ENCODE assay signal across 7 mouse cellular contexts in the genomic region with DNA sequence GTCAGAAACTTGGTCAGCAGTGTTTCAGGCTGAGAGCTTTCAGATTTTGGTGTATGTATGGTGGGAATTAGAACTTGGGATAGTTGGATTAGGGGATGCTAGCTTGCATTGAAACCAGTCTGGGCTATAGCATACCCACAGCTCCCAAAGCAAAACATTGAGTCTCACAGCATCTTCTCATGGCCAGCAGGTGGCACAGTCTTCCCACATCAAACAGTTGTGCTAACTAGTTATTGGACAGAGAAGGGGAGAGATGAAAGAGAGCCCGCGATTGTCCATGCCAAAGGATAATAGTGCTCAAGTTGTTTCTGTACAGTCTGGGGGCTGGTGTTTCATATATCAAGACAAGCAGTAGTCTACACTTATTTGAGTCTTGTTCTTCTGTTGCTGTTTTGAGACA. TPM values are rescaled to one million over a fixed set of nuclear protein-coding genes. Genes with fewer than 3 reads are reported as not detected.
A peak's percentile ranks its signal among the peaks of the same experiment; 100 is the strongest.
DNase-seq lines count a peak whose midpoint lies in the region; ATAC-seq and TF ChIP-seq lines count a peak whose summit lies in the region.

No protein-coding gene starts in this region.

- no peaks in the 10 kb centered on the region for H3K9me3 ChIP-seq in liver, embryonic 11.5 days (ENCODE audit: control insufficient read depth, low read length)
- no peaks in the 10 kb centered on the region for H3K9me3 ChIP-seq in hindbrain, embryonic 14.5 days (ENCODE audit: control insufficient read depth, low read length)

- no peak overlapping the region for H3K9ac ChIP-seq in liver, adult 2 months (ENCODE audit: low read depth, low read length)
- no peak overlapping the region for H3K9ac ChIP-seq in liver, embryonic 11.5 days (ENCODE audit: low read depth, low read length)
- H3K9ac ChIP-seq in hindbrain, embryonic 14.5 days = no peak overlapping the region

- no peak for TF ChIP-seq POLR2A in liver, adult 2 months (IDR thresholded peaks at IDR 0.05; ENCODE audit: extremely low read depth, insufficient read depth, low read length)

- H3K4me2 ChIP-seq in liver, embryonic 11.5 days = no peak overlapping the region
- no peak overlapping the region for H3K4me2 ChIP-seq in hindbrain, embryonic 14.5 days (replicated peaks)

- H3K27me3 ChIP-seq in liver, adult 2 months (ENCODE audit: control insufficient read depth, insufficient read depth, low read length) = no peaks in the 10 kb centered on the region
- no peaks in the 10 kb centered on the region for H3K27me3 ChIP-seq in liver, embryonic 11.5 days (replicated peaks; ENCODE audit: control insufficient read depth, insufficient read depth, low read length)
- no peaks in the 10 kb centered on the region for H3K27me3 ChIP-seq in Patski
- H3K27me3 ChIP-seq in hindbrain, embryonic 14.5 days (ENCODE audit: control insufficient read depth, insufficient read depth, low read length) = no peaks in the 10 kb centered on the region

- TF ChIP-seq CTCF in liver, adult 2 months (IDR thresholded peaks at IDR 0.05; ENCODE audit: low read depth, low read length) = peak; percentile 62
- TF ChIP-seq CTCF in Patski (IDR thresholded peaks at IDR 0.05) = peak; percentile 77

- peaks cover 16% of the 10 kb centered on the region for H3K4me1 ChIP-seq in liver, adult 2 months (ENCODE audit: control insufficient read depth, insufficient read depth, low read length)
- H3K4me1 ChIP-seq in liver, embryonic 11.5 days (replicated peaks; ENCODE audit: control insufficient read depth, insufficient read depth, low read length) = no peaks in the 10 kb centered on the region
- H3K4me1 ChIP-seq in hindbrain, embryonic 14.5 days (replicated peaks; ENCODE audit: control insufficient read depth, insufficient read depth, low read length) = no peaks in the 10 kb centered on the region

- H3K79me2 ChIP-seq in liver, adult 2 months (ENCODE audit: control insufficient read depth, insufficient read depth, low read length) = peaks cover 18% of the 10 kb centered on the region; the same call in 1 of the 2 replicates

- H3K36me3 ChIP-seq in liver, adult 2 months (ENCODE audit: control insufficient read depth, insufficient read depth, low read length) = peaks cover 8% of the 10 kb centered on the region; the same call in 1 of the 2 replicates
- no peaks in the 10 kb centered on the region; the same call in 1 of the 2 replicates for H3K36me3 ChIP-seq in liver, embryonic 11.5 days (ENCODE audit: control insufficient read depth, insufficient read depth, low read length)
- peaks cover 16% of the 10 kb centered on the region for H3K36me3 ChIP-seq in hindbrain, embryonic 14.5 days (replicated peaks; ENCODE audit: control insufficient read depth, insufficient read depth)

- 34% methylated on average over 2 of the region's 2 CpGs for WGBS in liver, adult 2 months
- WGBS in liver, embryonic 11.5 days = 45% methylated on average over 2 of the region's 2 CpGs
- 35% methylated on average over 2 of the region's 2 CpGs for WGBS in hindbrain, embryonic 14.5 days

- POLR2A ChIA-PET in Patski (lab: Charles Lee) = no interaction called here

- in situ Hi-C loops in Patski (cut with MboI; ENCODE audit: low pct_unique_long_range_greater_than_20kb) = no loop called here

- CTCF ChIA-PET in Patski (lab: Charles Lee) = interaction anchor here (0.6 to 1.7 kb wide), 2 partner anchors 9 to 117 kb away, joined by 3 to 7 read pairs; a partner anchor contains a TSS

- H3K4me3 ChIP-seq in liver, adult 2 months (ENCODE audit: insufficient read depth, low read depth, low read length) = no peak overlapping the region
- no peak overlapping the region for H3K4me3 ChIP-seq in liver, embryonic 11.5 days (ENCODE audit: low read depth, low read length)
- no peak overlapping the region for H3K4me3 ChIP-seq in hindbrain, embryonic 14.5 days (replicated peaks; ENCODE audit: low read length)

- no peak for DNase-seq in liver, adult 2 months (ENCODE audit: extremely low read depth, low read depth, low spot score)
- no peak for DNase-seq in liver, embryonic 11.5 days (ENCODE audit: low spot score)
- no peak for DNase-seq in Patski (ENCODE audit: low read depth, low spot score)
- DNase-seq in hindbrain, embryonic 14.5 days (ENCODE audit: low spot score) = peak; percentile 71
- peak; percentile 35 to 45 for DNase-seq in lung, adult 18-20 months
- peak; percentile 71 to 76 for DNase-seq in right cerebral cortex, postnatal 10 days (ENCODE audit: low spot score in 2 of 2)

- no peak for ATAC-seq in liver, embryonic 11.5 days (replicated peaks; ENCODE audit: low FRiP score)
- no peak for ATAC-seq in Patski
- peak; percentile 88 for ATAC-seq in common myeloid progenitor, adult 5-6 weeks (replicated peaks; ENCODE audit: low read depth, poor library complexity, severe bottlenecking)
- ATAC-seq in hindbrain, embryonic 14.5 days (ENCODE audit: low FRiP score) = no peak

- H3K27ac ChIP-seq in liver, adult 2 months (replicated peaks; ENCODE audit: insufficient read depth, low read depth, low read length) = no peak overlapping the region
- H3K27ac ChIP-seq in liver, embryonic 11.5 days (ENCODE audit: low read depth, low read length) = no peak overlapping the region
- no peak overlapping the region for H3K27ac ChIP-seq in hindbrain, embryonic 14.5 days

RNA-seq across cellular contexts. Expression of a gene that starts 8.8 kb away (rescaled TPM):
- total RNA-seq in liver, adult 2 months (2014; rRNA removed) = 9.8 and 9.9 TPM in 2 replicates
- polyA plus RNA-seq in liver, adult 2 months (2012; rRNA removed) = 6.3 TPM in 2 replicates
- polyA plus RNA-seq in liver, embryonic 11.5 days (2014; fragmentation: Nextera tagmentation; extraction: Ambion mirVana) = 14.8 and 15.1 TPM in 2 replicates
- 24.8 TPM for polyA plus RNA-seq in Patski (2021)
- total RNA-seq in common myeloid progenitor, adult 5-6 weeks (2017) = 11.6 and 17.8 TPM in 2 replicates
- polyA plus RNA-seq in hindbrain, embryonic 14.5 days (2014; fragmentation: Nextera tagmentation; extraction: Ambion mirVana) = 18.0 and 20.9 TPM in 2 replicates

RNA-seq across cellular contexts. Expression of a gene that starts 57.6 kb away (rescaled TPM):
- 26.4 and 28.9 TPM in 2 replicates for total RNA-seq in liver, adult 2 months (2014; rRNA removed)
- polyA plus RNA-seq in liver, adult 2 months (2012; rRNA removed) = 5.8 and 6.0 TPM in 2 replicates
- polyA plus RNA-seq in liver, embryonic 11.5 days (2014; fragmentation: Nextera tagmentation; extraction: Ambion mirVana) = 57.8 and 63.5 TPM in 2 replicates
- polyA plus RNA-seq in Patski (2021) = 80.8 TPM
- total RNA-seq in common myeloid progenitor, adult 5-6 weeks (2017) = 63.6 and 76.9 TPM in 2 replicates
- polyA plus RNA-seq in hindbrain, embryonic 14.5 days (2014; fragmentation: Nextera tagmentation; extraction: Ambion mirVana) = 94.9 and 105 TPM in 2 replicates

Comparison
In these comparisons a context has a peak if more than half of its experiments do, and no peak if none do; other contexts are left out.
1. DNase-seq: peak in hindbrain, embryonic 14.5 days (single experiment), lung, adult 18-20 months (2 of 2) and right cerebral cortex, postnatal 10 days (2 of 2); none in liver, adult 2 months (single experiment), liver, embryonic 11.5 days (single experiment) and Patski (single experiment).